Mouse (Mus musculus) hindbrain, embryonic 10.5 days (tissue): ENCODE results near the gene Anks1b. TPM values are rescaled to one million over a fixed set of nuclear protein-coding genes. Genes with fewer than 3 reads are reported as not detected.
A peak's percentile ranks its signal among the peaks of the same experiment; 100 is the strongest.

Experiments
- DNase-seq: peaks from one replicate; pipeline ENCODE4 v3.0.0-alpha.2; 2017; ENCODE audit warnings: low spot score
- H3K27ac ChIP-seq: fragments of 300-500 bp; sonication (generic); 2 replicates; pipeline ENCODE4 v1.5.1; 2016; ENCODE audit warnings: mild to moderate bottlenecking, moderate library complexity
- H3K27me3 ChIP-seq: fragments of 300-500 bp; sonication (generic); 2 replicates; pipeline ENCODE4 v1.6.1; 2016; ENCODE audit warnings: mild to moderate bottlenecking; ENCODE audit not compliant: poor library complexity, insufficient read depth, severe bottlenecking
- H3K36me3 ChIP-seq: fragments of 300-500 bp; sonication (generic); 2 replicates; pipeline ENCODE4 v1.6.1; 2016; ENCODE audit warnings: mild to moderate bottlenecking, moderate library complexity
- H3K4me1 ChIP-seq: fragments of 300-500 bp; sonication (generic); replicated peaks from 2 replicates; pipeline ENCODE4 v1.6.1; 2016; ENCODE audit warnings: mild to moderate bottlenecking
- H3K4me3 ChIP-seq: fragments of 300-500 bp; sonication (generic); 2 replicates; pipeline ENCODE4 v1.5.1; 2016; ENCODE audit warnings: mild to moderate bottlenecking, moderate library complexity
- H3K9me3 ChIP-seq: fragments of 300-500 bp; sonication (generic); 2 replicates; pipeline ENCODE4 v1.6.1; 2016; ENCODE audit warnings: mild to moderate bottlenecking, moderate library complexity
- whole genome bisulfite sequencing: fragments of 180-500 bp; shearing (Covaris S2); methylation state at CpG from one replicate; pipeline ENCODE4 v1.1.7; 2016; 5-methylcytosine and 5-hydroxymethylcytosine counted together
- polyA plus RNA-seq: library from polyadenylated mRNA; unstranded; fragments of >200 nt; fragmentation: Nextera tagmentation; extraction: Ambion mirVana; gene quantifications from 2 replicates; pipeline ENCODE4 v1.2.1, GENCODE M21; 2016

Anks1b gene
- polyA plus RNA-seq, 1 experiment from 2014 or later: 4.1 TPM

GRCm38 (mm10) chr10:90771046-90771445 is 897.7 kb downstream of the Anks1b start:
- peaks cover 23% of the 10 kb centered on the region for H3K4me1 ChIP-seq
- peak overlapping the region; percentile 36 for H3K4me3 ChIP-seq
- H3K27ac ChIP-seq: no peak overlapping the region
- DNase-seq: no peak
- H3K27me3 ChIP-seq: peaks cover 8% of the 10 kb centered on the region; the same call in 1 of the 2 replicates
- 46% methylated on average over 7 of the region's 7 CpGs for WGBS
- no peaks in the 10 kb centered on the region for H3K9me3 ChIP-seq
- no peaks in the 10 kb centered on the region for H3K36me3 ChIP-seq

- Histone ChIP-seq H3K27me3 (peaks cover 8% of the 10 kb centered on the region; the same call in 1 of the 2 replicates), H3K4me3 (peak overlapping the region; percentile 36), H3K9me3 (no peaks in the 10 kb centered on the region), H3K36me3 (no peaks in the 10 kb centered on the region), H3K4me1 (peaks cover 23% of the 10 kb centered on the region), H3K27ac (no peak overlapping the region)
- 5% methylated on average over 15 of the region's 15 CpGs for WGBS
- DNase-seq: peak; percentile 49
Observed at GRCm38 (mm10) chr10:90771471-90772226, 898.3 kb downstream of the Anks1b start.

GRCm38 (mm10) chr10:90779561-90780400 is 906.5 kb downstream of the Anks1b start:
- Histone ChIP-seq H3K27ac (no peak overlapping the region), H3K9me3 (no peaks in the 10 kb centered on the region), H3K4me1 (0 out of 2 replicates have a peak, but pooled peaks cover 3% of the 10 kb centered on the region), H3K27me3 (no peaks in the 10 kb centered on the region), H3K36me3 (no peaks in the 10 kb centered on the region), H3K4me3 (no peak overlapping the region)
- WGBS: 56% methylated on average over 13 of the region's 13 CpGs
- DNase-seq: no peak

- no peaks in the 10 kb centered on the region for H3K4me1 ChIP-seq
- H3K27ac ChIP-seq: no peak overlapping the region
- no peaks in the 10 kb centered on the region for H3K9me3 ChIP-seq
- DNase-seq: no peak
- H3K4me3 ChIP-seq: no peak overlapping the region
- no peaks in the 10 kb centered on the region for H3K36me3 ChIP-seq
- H3K27me3 ChIP-seq: no peaks in the 10 kb centered on the region
- 68% methylated on average over 4 of the region's 4 CpGs for WGBS
Observed at GRCm38 (mm10) chr10:90784981-90785650, 911.8 kb downstream of the Anks1b start.

- Histone ChIP-seq H3K27me3 (no peaks in the 10 kb centered on the region), H3K36me3 (no peaks in the 10 kb centered on the region), H3K9me3 (no peaks in the 10 kb centered on the region), H3K4me3 (no peak overlapping the region), H3K4me1 (no peaks in the 10 kb centered on the region), H3K27ac (no peak overlapping the region)
- WGBS: 89% methylated on average over 8 of the region's 8 CpGs
- no peak for DNase-seq
Observed at GRCm38 (mm10) chr10:90785680-90786079, 912.4 kb downstream of the Anks1b start.

GRCm38 (mm10) chr10:90803112-90803511 is 929.8 kb downstream of the Anks1b start:
- 46% methylated on average over 6 of the region's 6 CpGs for WGBS
- H3K4me1 ChIP-seq: peaks cover 3% of the 10 kb centered on the region; the same call in 1 of the 2 replicates
- H3K36me3 ChIP-seq: no peaks in the 10 kb centered on the region
- H3K27ac ChIP-seq: no peak overlapping the region
- H3K27me3 ChIP-seq: no peaks in the 10 kb centered on the region
- H3K9me3 ChIP-seq: no peaks in the 10 kb centered on the region
- DNase-seq: no peak
- H3K4me3 ChIP-seq: no peak overlapping the region

- WGBS: 11% methylated on average over 4 of the region's 4 CpGs
- no peak for DNase-seq
- peaks cover 1% of the 10 kb centered on the region; the same call in 1 of the 2 replicates for H3K4me1 ChIP-seq
Observed at GRCm38 (mm10) chr10:90804602-90805095, 931.3 kb downstream of the Anks1b start.

GRCm38 (mm10) chr10:90808616-90809310 is 935.5 kb downstream of the Anks1b start:
- Histone ChIP-seq H3K9me3 (no peaks in the 10 kb centered on the region), H3K36me3 (no peaks in the 10 kb centered on the region), H3K4me1 (no peaks in the 10 kb centered on the region; the same call in 1 of the 2 replicates), H3K27ac (no peak overlapping the region), H3K27me3 (no peaks in the 10 kb centered on the region), H3K4me3 (no peak overlapping the region)
- 91% methylated on average over 8 of the region's 8 CpGs for WGBS
- no peak for DNase-seq

More at GRCm38 (mm10) chr10:90804602-90805095, 931.3 kb downstream of the Anks1b start:
- H3K9me3 ChIP-seq: no peaks in the 10 kb centered on the region
- no peak overlapping the region for H3K4me3 ChIP-seq
- no peaks in the 10 kb centered on the region for H3K27me3 ChIP-seq
- H3K27ac ChIP-seq: no peak overlapping the region
- H3K36me3 ChIP-seq: no peaks in the 10 kb centered on the region

GRCm38 (mm10) chr10:90809911-90810590 is 936.7 kb downstream of the Anks1b start:
- no peak for DNase-seq
- WGBS: 32% methylated on average over 8 of the region's 8 CpGs
- Histone ChIP-seq H3K9me3 (no peaks in the 10 kb centered on the region), H3K27ac (no peak overlapping the region), H3K4me3 (no peak overlapping the region), H3K36me3 (no peaks in the 10 kb centered on the region), H3K4me1 (no peaks in the 10 kb centered on the region; the same call in 1 of the 2 replicates), H3K27me3 (no peaks in the 10 kb centered on the region)

- H3K4me3 ChIP-seq: no peak overlapping the region
- no peaks in the 10 kb centered on the region for H3K36me3 ChIP-seq
- no peaks in the 10 kb centered on the region for H3K27me3 ChIP-seq
- no peak overlapping the region for H3K27ac ChIP-seq
- no peak for DNase-seq
- no peaks in the 10 kb centered on the region; the same call in 1 of the 2 replicates for H3K4me1 ChIP-seq
- H3K9me3 ChIP-seq: no peaks in the 10 kb centered on the region
- 83% methylated on average over 4 of the region's 4 CpGs for WGBS
Observed at GRCm38 (mm10) chr10:90811446-90811845, 938.1 kb downstream of the Anks1b start.

- H3K27me3 ChIP-seq: no peaks in the 10 kb centered on the region
- no peaks in the 10 kb centered on the region for H3K36me3 ChIP-seq
- H3K4me3 ChIP-seq: no peak overlapping the region
- DNase-seq: no peak
- H3K9me3 ChIP-seq: no peaks in the 10 kb centered on the region
- no peak overlapping the region for H3K27ac ChIP-seq
- peaks cover 5% of the 10 kb centered on the region for H3K4me1 ChIP-seq
- 93% methylated on average over 5 of the region's 5 CpGs for WGBS
Observed at GRCm38 (mm10) chr10:90813326-90813725, 940.0 kb downstream of the Anks1b start.
